Mouse (Mus musculus): ENCODE data around the gene Atp2c2.

DNA sequence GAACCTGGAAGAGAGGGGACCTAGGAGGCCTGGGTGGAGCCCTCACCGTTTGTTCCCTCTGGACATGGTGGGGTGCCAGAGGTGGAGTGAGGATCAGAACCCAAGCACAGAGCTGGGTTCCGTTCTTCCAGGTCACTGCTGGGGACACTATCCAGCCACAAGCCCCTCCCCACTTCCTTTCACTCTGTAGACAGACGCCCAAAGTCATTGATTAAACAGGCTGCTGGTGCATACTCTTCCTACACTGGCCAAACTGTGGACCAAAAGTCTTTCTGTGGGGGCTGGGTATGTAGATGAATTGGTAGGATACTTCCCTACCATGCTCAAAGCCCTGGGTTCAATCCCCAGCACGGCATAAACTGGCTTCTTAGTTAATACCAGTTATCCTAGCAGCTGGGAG, 7.8 kb upstream of the Atp2c2 start:
- TF ChIP-seq EP300 (IDR thresholded peaks at IDR 0.05; ENCODE audit: insufficient read depth, low read depth, low read length): no peak
- TF ChIP-seq CTCF (IDR thresholded peaks at IDR 0.05): no peak

All from heart, adult 2 months (tissue).